Mouse (Mus musculus): ENCODE data around the gene Ngb.

GRCm38 (mm10) chr12:87089255-87089654 is 13.1 kb downstream of the Ngb start:
- TF ChIP-seq CTCF (conservative IDR thresholded peaks at IDR 0.05 in 1 of 2, IDR thresholded peaks at IDR 0.05 in 1 of 2; ENCODE audit: low read depth in 2 of 2, low read length in 2 of 2) (no peak), CHD2 (IDR thresholded peaks at IDR 0.05; ENCODE audit: low read length) (no peak), ZKSCAN1 (IDR thresholded peaks at IDR 0.05; ENCODE audit: borderline replicate concordance, low read depth, low read length) (no peak), POLR2A (IDR thresholded peaks at IDR 0.05; ENCODE audit: low read depth, low read length) (no peak), EP300 (IDR thresholded peaks at IDR 0.05; ENCODE audit: low read length) (no peak), MAZ (IDR thresholded peaks at IDR 0.05; ENCODE audit: low read depth, low read length) (no peak), ZMIZ1 (IDR thresholded peaks at IDR 0.05; ENCODE audit: low read depth, low read length) (no peak), USF1 (IDR thresholded peaks at IDR 0.05; ENCODE audit: low read depth, low read length) (no peak), HCFC1 (IDR thresholded peaks at IDR 0.05; ENCODE audit: low read depth, low read length) (no peak), MAX (IDR thresholded peaks at IDR 0.05; ENCODE audit: low read length) (no peak), POLR2AphosphoS2 (IDR thresholded peaks at IDR 0.05; ENCODE audit: low read depth, low read length) (no peak), SMC3 (IDR thresholded peaks at IDR 0.05; ENCODE audit: low read depth, low read length) (no peak)

Measured in CH12.LX (cell line).